Mouse (Mus musculus): ENCODE data around the gene Akap7. TPM values are rescaled to one million over a fixed set of nuclear protein-coding genes. Genes with fewer than 3 reads are reported as not detected.
"Not testable (repeated sequence)": the region's sequence is repeated elsewhere in the genome, so short reads cannot be mapped to it uniquely, and the experiment has no call there.

Akap7 gene
- total RNA-seq, 2 experiments from 2014 or later: 45.7 to 50.9 TPM

- no peak for DNase-seq (ENCODE audit: low spot score in 2 of 2)
Measured at GRCm38 (mm10) chr10:25198048-25198447, 109.6 kb downstream of the Akap7 start.

DNA sequence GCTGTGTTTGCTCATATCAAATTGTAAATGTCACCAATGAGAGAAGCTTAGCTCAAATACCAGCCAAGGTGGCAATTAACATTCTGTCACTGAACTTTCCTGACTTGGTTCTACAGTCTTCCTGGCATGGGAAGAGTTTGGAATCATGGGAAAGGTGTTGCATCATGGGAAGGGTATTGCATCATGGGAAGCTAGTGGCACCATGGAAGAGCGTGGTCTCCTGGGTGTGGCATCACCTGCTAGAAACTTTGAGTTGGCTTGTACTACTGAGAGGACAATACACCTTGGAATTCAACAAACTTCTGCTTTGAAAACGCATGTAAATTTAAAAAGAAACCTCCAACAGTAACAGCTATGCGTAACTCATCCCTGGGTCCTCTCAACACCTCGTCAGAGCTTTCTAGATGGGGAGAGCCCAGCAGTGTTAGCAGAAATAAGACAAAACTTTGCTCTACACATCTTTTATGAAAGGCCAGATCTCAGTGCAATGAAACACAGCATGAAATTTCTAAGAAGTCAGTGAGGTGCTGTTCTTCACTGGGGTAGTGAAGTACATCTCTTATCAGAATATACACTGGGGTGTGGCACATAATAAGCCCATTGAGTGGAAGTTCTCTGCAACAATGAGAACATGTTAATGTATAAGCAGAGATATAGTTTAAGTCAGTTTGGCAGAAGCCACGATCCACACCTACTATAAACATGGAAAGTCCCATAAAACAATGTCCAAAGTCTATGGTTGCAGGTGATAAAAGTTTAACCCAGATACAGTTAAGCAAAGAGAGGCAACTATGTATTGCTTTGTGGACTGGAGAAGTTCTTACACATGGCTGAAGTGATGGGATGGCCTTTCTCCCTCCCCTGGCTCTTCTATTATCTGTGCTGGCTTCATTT, 115.2 kb downstream of the Akap7 start:
- DNase-seq (ENCODE audit: low spot score in 2 of 2): no peak

DNA sequence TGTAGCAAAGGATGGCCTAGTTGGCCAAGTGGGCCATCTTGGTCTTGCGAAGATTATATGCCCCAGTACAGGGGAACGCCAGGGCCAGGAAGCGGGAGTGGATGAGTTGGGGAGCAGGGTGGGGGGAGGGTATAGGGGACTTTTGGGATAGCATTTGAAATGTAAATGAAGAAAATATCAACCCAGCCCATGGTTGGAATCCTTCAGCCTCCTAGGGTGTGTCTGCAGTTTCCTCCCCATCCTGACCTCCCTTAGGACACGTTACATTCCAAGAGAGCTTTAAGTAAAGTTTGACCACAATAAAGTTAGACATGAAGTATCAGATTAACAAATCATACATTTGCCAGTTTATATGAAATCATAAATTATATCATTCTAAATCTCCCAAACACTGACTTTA, 116.5 kb downstream of the Akap7 start:
- DNase-seq (ENCODE audit: low spot score in 2 of 2): no peak

- peak in 1 of 2 experiments; percentile 6 for DNase-seq (ENCODE audit: low spot score in 2 of 2)
Measured at GRCm38 (mm10) chr10:25186240-25186639, 121.4 kb downstream of the Akap7 start.

GRCm38 (mm10) chr10:25185691-25186090, 122.0 kb downstream of the Akap7 start:
- DNase-seq (ENCODE audit: low spot score in 2 of 2): peak in 1 of 2 experiments; percentile 2

- peak in 1 of 2 experiments; percentile 5 for DNase-seq (ENCODE audit: low spot score in 2 of 2)
Measured at GRCm38 (mm10) chr10:25184819-25185603, 122.7 kb downstream of the Akap7 start.

GRCm38 (mm10) chr10:25183271-25183670, 124.4 kb downstream of the Akap7 start:
- peak in 1 of 2 experiments; percentile 9 for DNase-seq (ENCODE audit: low spot score in 2 of 2)

GRCm38 (mm10) chr10:25179030-25179429, 128.6 kb downstream of the Akap7 start:
- DNase-seq (ENCODE audit: low spot score in 2 of 2): peak in 1 of 2 experiments; percentile 10

DNA sequence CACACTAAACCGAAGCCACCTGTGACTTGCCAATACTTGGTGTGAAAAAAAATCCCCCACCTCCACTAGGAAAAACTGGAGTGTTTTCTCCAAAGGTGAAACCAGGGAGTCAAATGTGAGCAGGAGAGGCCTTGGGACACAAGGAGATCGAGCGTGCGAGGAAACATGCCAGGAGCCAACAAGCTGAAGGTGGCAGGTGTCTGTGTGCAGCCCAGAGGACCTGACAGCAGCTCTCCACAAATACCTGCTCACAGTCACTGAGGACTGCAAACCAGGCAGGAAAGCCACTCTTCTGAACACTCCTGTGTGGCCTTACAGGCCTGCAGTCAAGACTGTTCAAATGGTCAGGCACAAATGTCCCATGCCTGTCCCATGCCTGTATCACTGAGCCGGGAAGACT, 130.4 kb downstream of the Akap7 start:
- DNase-seq (ENCODE audit: low spot score in 2 of 2): peak in 1 of 2 experiments; percentile 3

DNA sequence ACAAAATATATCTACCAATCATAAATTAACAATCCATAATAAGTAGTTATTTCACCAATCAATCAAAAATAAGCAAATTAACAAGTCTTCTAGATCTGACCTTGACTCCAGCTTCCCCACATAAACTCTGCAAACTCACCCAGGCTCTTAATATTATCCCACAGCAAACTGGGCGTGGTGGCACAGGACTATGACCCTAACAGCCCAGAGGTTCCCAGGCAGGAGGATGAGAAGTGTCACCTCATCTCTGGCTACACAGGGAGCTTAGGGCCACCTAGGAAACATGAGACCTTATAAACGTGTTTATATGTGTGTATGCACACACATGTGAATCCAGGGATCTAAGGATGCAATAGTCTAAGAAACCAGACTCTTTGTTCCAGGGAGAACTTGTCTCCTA, 132.8 kb downstream of the Akap7 start:
- peak in 1 of 2 experiments; percentile 3 for DNase-seq (ENCODE audit: low spot score in 2 of 2)

DNA sequence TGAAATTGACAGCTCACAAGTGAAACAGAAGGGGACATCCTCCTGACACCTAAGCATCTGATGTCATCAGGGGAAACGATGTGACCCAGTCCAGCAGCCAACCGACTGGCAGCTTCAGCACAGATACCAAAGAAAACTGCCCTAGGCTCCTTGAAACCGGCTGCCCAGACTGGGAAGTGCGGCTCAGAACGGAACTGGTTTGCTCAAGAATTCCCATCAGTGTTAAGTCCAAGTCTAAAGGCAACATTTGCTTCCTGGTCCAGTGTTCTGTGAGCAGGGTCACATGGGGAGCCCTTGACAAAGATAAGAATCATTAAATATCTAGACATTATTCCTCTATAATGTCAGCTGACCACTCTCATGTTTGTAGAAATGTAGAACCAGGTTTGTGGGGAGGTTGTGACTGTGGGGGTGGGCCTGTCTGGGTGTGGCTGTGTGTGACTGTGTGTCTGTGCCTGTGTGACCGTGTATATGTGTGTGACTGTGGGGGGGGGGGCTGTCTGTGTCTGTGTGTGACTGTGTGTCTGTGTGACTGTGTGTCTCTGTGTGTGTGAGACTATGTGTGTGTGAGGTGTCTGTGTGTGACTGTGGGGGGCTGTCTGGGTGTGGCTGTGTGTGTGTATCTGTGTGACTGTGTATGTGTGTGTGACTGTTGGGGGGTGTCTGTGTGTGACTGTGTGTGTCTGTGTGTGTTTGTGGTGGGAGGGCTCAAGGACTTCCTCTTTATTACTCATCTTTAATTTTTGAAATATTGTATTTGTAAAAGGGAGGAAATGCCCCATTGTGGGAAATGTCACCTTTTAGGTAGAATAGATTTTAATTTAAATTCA, 140.1 kb downstream of the Akap7 start:
- DNase-seq (ENCODE audit: low spot score in 2 of 2): no peak

DNA sequence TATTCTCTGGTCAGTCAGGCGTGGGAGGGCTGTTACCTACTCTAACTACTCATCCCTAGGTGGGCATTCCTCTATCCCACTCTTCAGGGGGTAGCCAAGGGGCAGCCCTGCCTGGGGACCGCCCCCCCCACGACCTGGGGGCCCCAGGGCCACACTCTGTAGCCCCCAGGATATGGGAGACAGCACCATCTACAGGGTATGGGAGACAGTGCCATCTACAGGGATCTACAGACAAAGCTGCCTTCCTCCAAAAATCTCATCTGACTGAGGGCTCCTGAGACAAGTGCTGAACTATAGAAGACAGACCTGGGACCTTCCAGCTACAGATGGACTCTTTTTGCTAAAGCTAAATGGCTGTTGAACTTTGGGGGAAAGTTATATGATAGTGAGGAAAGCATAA, 144.2 kb downstream of the Akap7 start:
- DNase-seq (ENCODE audit: low spot score in 2 of 2): not testable (repeated sequence)

DNA sequence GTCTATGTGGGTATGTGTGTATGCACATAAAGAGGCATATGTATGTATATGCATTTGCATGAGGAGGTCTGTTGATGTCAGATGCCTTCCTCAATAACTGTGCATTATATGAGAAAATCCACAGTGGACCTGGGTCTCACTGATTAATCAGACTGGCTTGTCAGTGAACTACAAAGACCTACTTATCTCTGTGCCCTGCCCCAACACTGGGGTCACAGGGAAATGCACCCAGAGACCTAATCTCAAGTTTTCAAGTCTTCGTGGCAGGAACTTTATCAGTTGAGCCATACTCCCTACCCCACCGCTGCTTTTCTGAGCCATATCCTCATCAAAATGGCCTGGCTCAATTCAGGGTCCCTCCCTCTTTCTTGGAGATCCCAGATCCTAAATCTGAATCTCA, 146.0 kb downstream of the Akap7 start:
- DNase-seq (ENCODE audit: low spot score in 2 of 2): no peak

- no peak for DNase-seq (ENCODE audit: low spot score in 2 of 2)
Measured at GRCm38 (mm10) chr10:25158651-25159050, 149.0 kb downstream of the Akap7 start.

DNA sequence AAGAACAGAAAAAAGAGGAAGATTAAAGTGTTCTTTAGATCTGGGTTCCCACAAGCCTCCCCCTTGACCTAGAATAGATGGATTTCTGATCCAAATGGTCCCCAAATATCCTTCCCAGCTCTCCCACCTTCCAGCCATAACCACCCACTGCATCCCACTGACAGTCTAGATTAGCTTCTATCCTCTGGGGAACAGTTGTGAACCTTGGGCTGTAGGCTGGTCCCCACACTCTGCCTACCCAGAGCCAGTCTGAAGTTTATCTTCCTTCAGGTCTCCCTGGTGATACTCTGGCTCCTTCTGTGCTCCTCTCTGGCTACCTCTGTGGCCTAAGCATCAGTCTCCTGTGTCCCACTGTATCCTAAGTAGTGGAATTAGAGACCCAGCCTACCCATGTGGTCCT, 150.3 kb downstream of the Akap7 start:
- no peak for DNase-seq (ENCODE audit: low spot score in 2 of 2)

DNA sequence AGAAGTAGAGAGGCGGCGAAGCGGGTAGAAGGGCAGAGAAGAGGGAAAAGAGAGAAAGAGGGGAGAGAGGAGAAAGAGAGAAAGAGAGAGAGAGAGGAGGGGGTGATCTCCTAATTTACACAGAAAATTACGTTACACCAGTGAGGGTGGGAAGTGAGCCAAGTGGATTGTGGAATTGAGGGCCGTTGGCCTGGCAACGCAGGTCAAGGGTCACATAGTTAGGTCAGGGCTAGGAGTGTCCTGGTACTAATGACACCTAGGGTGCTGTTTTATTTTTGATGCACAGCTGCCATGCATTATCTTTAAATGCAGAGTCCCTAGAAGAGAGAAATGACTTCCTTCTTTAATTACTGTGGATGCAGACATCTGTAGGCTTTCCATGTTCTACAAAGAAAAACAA, 153.4 kb downstream of the Akap7 start:
- DNase-seq (ENCODE audit: low spot score in 2 of 2): no peak

GRCm38 (mm10) chr10:25151172-25151800, 156.4 kb downstream of the Akap7 start:
- no peak for DNase-seq (ENCODE audit: low spot score in 2 of 2)

DNA sequence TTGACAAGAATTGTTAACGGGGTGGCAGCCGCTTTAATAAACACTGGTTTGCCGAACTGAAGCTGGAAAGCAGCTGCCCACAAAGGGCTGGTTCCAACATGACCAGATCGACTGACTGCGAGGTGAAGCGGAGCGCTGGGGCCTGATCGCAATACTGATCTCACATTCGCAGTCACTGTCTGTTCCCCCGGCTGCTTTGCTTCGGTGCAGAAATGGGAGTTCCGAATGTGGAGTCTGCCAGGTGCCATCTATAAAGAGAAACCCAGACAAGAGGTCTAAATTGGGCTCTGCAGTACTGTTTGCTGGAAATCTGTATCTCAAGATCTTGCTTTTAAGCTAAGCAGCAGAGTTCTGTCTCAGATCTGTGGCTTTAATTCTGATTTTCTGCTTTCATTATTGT, 161.8 kb downstream of the Akap7 start:
- no peak for DNase-seq (ENCODE audit: low spot score in 2 of 2)

GRCm38 (mm10) chr10:25144787-25145761, 162.6 kb downstream of the Akap7 start:
- no peak for DNase-seq (ENCODE audit: low spot score in 2 of 2)

DNA sequence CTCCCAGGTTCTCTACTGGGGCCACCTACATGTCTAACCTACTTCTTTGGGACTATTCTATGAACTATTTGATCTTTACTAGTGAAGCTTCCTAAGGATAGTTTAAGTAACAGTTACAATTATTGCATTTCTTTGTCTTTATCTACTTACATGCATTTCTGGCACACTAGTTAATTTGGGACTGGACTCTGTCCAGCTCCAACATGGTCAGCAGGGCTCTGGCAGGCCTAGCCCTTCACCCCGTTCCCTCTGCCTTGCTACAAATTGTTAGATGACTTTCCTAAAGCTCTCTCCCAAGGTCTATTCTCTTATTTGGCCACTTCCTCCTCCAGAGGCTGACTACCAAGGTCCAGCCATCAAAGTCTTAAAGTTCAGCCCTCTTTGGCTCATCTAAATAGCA, 165.9 kb downstream of the Akap7 start:
- DNase-seq (ENCODE audit: low spot score in 2 of 2): no peak
